Mouse (Mus musculus): ENCODE measurements around the gene Gm5089. TPM values are rescaled to one million over a fixed set of nuclear protein-coding genes. Genes with fewer than 3 reads are reported as not detected.

The Gm5089 gene
- polyA plus RNA-seq, 1 experiment from 2014 or later: 2.3 TPM

DNA sequence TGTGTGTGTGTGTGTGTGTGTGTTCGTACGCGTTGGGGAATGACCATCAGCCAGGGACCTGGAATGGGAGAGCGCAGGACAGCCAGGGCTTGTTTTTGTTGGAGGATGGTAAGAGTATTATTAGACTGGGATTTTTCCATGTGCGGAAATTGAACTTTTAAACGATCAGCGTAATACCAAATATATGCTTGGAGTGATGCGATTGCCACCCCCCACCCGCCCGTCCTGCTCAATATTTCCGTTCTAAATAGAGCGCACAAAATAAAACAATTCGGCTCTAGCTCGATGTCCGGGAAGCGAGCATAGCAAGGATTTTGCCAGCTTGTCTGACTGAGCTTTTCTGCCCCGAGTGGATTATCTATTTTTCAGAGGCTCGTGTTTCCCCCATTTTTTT, 25.9 kb upstream of the Gm5089 start:
- no peak for ATAC-seq
- H3K4me2 ChIP-seq (replicated peaks): peak overlapping the region; percentile 61
- H3K27ac ChIP-seq: peak overlapping the region; percentile 98
- peak overlapping the region; percentile 69 for H3K4me3 ChIP-seq (replicated peaks)
- under 1% methylated on average over 18 of the region's 18 CpGs for WGBS
- no peaks in the 10 kb centered on the region for H3K9me3 ChIP-seq
- H3K4me1 ChIP-seq (replicated peaks): peaks cover 39% of the 10 kb centered on the region
- H3K36me3 ChIP-seq: peaks cover 6% of the 10 kb centered on the region; the same call in 1 of the 2 replicates
- peaks cover 55% of the 10 kb centered on the region for H3K27me3 ChIP-seq
- peak overlapping the region; percentile 94 for H3K9ac ChIP-seq (replicated peaks)

DNA sequence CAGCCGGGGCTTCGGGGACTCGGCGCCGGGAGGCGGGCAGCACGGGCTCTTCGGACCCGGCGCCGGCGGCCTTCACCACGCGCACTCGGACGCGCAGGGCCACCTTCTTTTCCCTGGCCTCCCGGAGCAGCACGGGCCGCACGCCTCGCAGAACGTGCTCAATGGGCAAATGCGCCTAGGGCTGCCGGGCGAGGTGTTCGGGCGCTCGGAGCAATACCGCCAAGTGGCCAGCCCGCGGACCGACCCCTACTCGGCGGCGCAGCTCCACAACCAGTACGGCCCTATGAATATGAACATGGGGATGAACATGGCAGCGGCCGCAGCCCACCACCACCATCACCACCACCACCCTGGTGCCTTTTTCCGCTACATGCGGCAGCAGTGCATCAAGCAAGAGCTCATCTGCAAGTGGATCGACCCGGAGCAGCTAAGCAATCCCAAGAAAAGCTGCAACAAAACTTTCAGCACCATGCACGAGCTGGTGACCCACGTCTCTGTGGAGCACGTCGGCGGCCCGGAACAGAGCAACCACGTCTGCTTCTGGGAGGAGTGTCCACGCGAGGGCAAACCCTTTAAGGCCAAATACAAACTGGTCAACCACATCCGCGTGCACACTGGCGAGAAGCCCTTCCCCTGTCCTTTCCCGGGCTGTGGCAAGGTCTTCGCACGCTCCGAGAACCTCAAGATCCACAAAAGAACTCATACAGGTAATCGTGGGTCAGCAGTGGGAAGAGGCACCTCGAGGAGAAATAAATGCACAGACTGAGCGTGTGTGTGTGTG, 25.3 kb upstream of the Gm5089 start:
- WGBS: 0% methylated on average over 61 of the region's 62 CpGs
- Histone ChIP-seq H3K4me2 (replicated peaks) (peak overlapping the region; percentile 61), H3K27ac (peak overlapping the region; percentile 98), H3K9ac (replicated peaks) (peak overlapping the region; percentile 94), H3K4me3 (replicated peaks) (peak overlapping the region; percentile 69), H3K9me3 (no peaks in the 10 kb centered on the region), H3K27me3 (peaks cover 55% of the 10 kb centered on the region), H3K4me1 (replicated peaks) (peaks cover 39% of the 10 kb centered on the region), H3K36me3 (peaks cover 6% of the 10 kb centered on the region; the same call in 1 of the 2 replicates)
- no peak for ATAC-seq

DNA sequence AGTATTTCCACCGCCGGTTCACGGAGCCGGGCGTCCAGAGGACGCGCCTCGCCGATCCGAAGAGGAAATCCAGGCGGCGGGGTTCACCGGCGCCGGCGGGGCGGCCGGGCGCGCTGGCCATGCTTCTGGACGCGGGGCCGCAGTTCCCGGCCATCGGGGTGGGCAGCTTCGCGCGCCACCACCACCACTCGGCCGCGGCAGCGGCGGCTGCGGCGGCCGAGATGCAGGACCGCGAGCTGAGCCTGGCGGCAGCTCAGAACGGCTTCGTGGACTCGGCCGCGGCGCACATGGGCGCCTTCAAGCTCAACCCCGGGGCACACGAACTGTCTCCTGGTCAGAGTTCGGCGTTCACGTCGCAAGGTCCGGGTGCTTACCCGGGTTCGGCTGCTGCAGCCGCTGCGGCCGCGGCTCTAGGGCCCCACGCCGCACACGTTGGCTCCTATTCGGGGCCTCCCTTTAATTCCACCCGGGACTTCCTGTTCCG, 24.7 kb upstream of the Gm5089 start:
- H3K27ac ChIP-seq: peak overlapping the region; percentile 98
- under 1% methylated on average over 64 of the region's 65 CpGs for WGBS
- ATAC-seq: 0 out of 2 replicates have a peak, but pooled peaks have one; percentile 4
- H3K4me3 ChIP-seq (replicated peaks): peak overlapping the region; percentile 69
- peaks cover 35% of the 10 kb centered on the region for H3K4me1 ChIP-seq (replicated peaks)
- peak overlapping the region; percentile 61 for H3K4me2 ChIP-seq (replicated peaks)
- H3K27me3 ChIP-seq: peaks cover 55% of the 10 kb centered on the region
- H3K9ac ChIP-seq (replicated peaks): peak overlapping the region; percentile 94
- H3K36me3 ChIP-seq: peaks cover 6% of the 10 kb centered on the region; the same call in 1 of the 2 replicates
- H3K9me3 ChIP-seq: no peaks in the 10 kb centered on the region

DNA sequence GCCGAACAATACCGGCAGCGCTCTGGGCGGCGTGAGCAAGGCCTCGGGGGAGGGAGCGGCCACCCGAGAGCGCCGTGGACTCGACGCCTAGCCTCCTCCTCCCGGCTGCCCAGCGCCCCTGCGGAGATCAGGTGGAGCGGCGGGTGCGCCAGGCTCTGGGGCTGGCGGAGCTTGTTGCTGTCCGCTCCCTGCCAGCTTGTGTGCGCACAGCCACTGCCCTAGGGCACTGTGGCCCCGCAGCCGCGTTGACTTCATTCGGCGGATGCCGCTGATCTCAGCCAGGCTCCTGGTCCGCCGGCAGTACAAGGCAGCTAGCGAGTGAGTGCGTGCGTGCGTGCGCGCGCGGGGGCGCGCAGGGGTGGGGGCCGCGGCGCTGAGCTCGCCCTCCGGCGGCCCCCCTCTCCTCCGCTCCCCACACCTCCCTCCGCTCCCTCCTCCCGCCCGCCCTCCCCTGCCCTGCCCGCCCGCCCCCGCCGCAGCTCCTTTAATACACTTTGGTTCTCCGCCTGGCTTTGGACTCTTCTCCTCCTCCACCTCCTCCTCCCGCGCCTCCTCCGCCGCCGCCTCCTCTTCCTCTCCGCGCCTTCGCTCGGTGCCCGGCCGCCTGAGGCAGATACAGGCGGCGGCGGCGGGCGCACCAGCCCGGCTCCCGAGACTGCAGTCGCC, 24.1 kb upstream of the Gm5089 start, which contains the start of gene Zic2:
Gene Zic2 (plus strand): TSS at position 545 of the 666 bp plus-strand sequence.
- peaks cover 56% of the 10 kb centered on the region for H3K27me3 ChIP-seq
- H3K4me1 ChIP-seq (replicated peaks): peaks cover 35% of the 10 kb centered on the region
- no peaks in the 10 kb centered on the region for H3K9me3 ChIP-seq
- peak within 1 kb of the TSS; percentile 61 for H3K4me2 ChIP-seq (replicated peaks)
- ATAC-seq: peak; percentile 80
- 0% methylated on average over 43 of the region's 73 CpGs for WGBS
- H3K36me3 ChIP-seq: peaks cover 6% of the 10 kb centered on the region; the same call in 1 of the 2 replicates
- H3K9ac ChIP-seq (replicated peaks): peak within 1 kb of the TSS; percentile 94
- H3K27ac ChIP-seq: peak within 1 kb of the TSS; percentile 98
- H3K4me3 ChIP-seq (replicated peaks): peak within 1 kb of the TSS; percentile 69

DNA sequence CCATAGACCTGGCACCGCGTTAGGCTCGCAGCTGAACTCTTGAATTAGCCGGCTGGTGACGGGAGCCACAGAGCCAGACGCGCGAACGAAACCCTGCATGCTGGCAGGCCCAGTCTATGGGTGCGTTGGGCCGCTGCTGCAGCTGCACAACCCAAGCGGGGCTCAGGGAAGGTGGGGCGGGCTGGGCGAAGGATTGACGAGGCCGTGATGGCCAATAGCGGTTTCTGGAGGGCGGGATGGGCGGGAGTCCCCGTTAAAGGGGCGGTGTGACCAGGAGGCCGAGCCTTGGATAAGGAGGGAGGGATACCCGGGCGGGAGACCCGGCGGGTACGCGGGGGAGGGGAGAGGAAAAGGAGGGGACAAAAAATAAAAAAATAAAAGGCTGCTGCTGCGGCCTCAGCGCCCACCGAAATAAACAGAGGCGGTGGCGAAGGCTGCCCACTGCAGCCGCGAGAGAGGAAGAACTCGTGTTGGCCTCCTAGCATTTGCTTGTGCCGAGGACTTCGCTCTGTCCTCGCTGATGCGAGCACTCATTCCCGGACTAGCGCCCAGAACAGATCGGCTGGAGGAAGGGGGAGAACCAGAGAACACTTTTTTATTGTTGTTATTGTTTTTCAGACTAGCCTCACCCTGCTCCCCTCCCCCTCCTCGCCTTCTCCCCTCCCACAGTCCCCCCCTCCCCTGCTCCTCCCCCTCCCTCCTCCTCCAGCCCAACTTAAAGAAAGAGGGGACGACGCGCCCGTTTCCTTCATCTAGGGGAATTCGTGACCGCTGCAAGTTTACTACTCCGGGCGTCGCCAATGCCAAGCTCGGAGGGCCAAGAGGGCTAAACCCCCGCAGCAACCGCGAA, 23.4 kb upstream of the Gm5089 start:
- Histone ChIP-seq H3K27ac (peak overlapping the region; percentile 98), H3K27me3 (peaks cover 64% of the 10 kb centered on the region), H3K36me3 (peaks cover 6% of the 10 kb centered on the region; the same call in 1 of the 2 replicates), H3K9ac (replicated peaks) (peak overlapping the region; percentile 94), H3K4me1 (replicated peaks) (peaks cover 35% of the 10 kb centered on the region), H3K4me2 (replicated peaks) (peak overlapping the region; percentile 61), H3K9me3 (no peaks in the 10 kb centered on the region), H3K4me3 (replicated peaks) (peak overlapping the region; percentile 69)
- under 1% methylated on average over 50 of the region's 57 CpGs for WGBS
- ATAC-seq: peak; percentile 89

DNA sequence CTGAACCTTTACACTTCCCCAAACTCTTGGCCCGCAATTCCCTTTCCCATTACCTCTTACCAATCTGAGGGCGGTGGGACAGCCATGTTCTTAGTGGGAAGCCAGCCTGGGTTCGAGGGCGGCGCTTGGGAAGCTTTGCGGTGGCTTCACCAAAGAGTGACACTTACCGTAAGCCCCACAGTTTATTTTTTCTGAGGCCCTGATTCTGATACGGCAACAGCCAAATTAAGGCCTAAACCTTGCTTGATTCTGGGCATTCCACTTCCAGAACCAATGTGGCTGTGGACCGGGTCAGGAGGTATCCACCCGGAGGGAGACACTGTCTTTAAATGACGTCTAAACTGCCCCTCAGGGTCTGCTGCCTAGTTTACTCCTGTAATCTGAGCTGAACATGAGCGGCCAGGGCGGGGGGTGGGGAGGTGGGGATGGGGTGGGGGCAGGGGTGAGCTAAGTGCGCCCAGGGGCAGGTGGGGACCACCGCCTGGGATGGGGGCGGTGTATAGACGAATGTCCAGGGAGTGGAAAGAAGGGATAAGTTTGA, 22.4 kb upstream of the Gm5089 start:
- Histone ChIP-seq H3K27me3 (peaks cover 68% of the 10 kb centered on the region), H3K27ac (peak overlapping the region; percentile 98), H3K4me3 (replicated peaks) (peak overlapping the region; percentile 69), H3K9me3 (no peaks in the 10 kb centered on the region), H3K9ac (replicated peaks) (peak overlapping the region; percentile 61), H3K4me1 (replicated peaks) (peaks cover 33% of the 10 kb centered on the region), H3K4me2 (replicated peaks) (peak overlapping the region; percentile 61), H3K36me3 (no peaks in the 10 kb centered on the region)
- WGBS: 2% methylated on average over 17 of the region's 17 CpGs
- peak; percentile 6 for ATAC-seq

DNA sequence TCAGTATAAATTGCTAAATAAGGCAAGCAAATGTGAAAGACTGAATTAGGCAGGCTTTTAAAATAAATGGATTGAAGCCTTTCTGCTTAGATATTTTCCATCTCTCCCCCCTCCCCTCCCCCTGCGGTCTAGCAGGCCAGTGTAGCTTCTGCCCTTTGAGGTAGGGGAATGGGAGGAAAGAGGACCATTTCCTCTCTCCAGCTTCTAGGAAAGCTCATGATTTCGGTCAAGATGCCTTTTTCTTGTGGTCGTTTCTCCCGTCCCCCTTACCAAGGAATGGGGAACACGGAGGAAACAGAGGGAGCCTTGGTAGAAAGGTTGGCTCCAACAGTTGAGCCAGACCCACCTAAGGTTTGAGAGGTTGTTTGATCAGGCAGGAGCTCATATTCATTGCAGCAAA, 21.7 kb upstream of the Gm5089 start:
- Histone ChIP-seq H3K4me2 (replicated peaks) (peak overlapping the region; percentile 61), H3K4me1 (replicated peaks) (peaks cover 34% of the 10 kb centered on the region), H3K9ac (replicated peaks) (peak overlapping the region; percentile 61), H3K4me3 (replicated peaks) (peak overlapping the region; percentile 69), H3K27ac (peak overlapping the region; percentile 98), H3K27me3 (peaks cover 73% of the 10 kb centered on the region), H3K9me3 (no peaks in the 10 kb centered on the region), H3K36me3 (no peaks in the 10 kb centered on the region)
- no peak for ATAC-seq
- 3% methylated on average over 5 of the region's 5 CpGs for WGBS

DNA sequence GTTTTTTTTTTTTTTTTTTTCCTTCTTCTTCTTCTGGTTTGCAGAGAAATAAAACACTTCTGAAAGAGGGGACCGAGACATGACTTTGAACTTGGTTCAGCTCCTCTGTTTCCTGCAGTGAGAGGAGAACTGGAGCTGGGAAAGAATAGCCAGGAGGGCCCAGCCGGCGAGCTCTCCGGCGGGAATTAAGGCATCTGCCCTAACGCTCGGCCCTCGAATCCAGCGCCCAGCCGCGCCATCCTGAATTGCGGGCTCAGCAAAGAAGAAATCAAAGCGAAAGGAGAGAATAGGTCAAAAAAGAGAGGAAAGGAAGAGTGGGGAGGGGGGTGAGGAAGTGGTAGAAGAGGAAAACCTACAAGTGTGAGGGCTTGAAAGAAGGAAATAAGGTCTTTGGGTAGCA, 21.2 kb upstream of the Gm5089 start:
- H3K36me3 ChIP-seq: no peaks in the 10 kb centered on the region
- 2% methylated on average over 13 of the region's 13 CpGs for WGBS
- peak overlapping the region; percentile 98 for H3K27ac ChIP-seq
- no peaks in the 10 kb centered on the region for H3K9me3 ChIP-seq
- H3K4me3 ChIP-seq (replicated peaks): peak overlapping the region; percentile 69
- peaks cover 78% of the 10 kb centered on the region for H3K27me3 ChIP-seq
- peaks cover 34% of the 10 kb centered on the region for H3K4me1 ChIP-seq (replicated peaks)
- peak overlapping the region; percentile 61 for H3K4me2 ChIP-seq (replicated peaks)
- peak overlapping the region; percentile 61 for H3K9ac ChIP-seq (replicated peaks)
- no peak for ATAC-seq

DNA sequence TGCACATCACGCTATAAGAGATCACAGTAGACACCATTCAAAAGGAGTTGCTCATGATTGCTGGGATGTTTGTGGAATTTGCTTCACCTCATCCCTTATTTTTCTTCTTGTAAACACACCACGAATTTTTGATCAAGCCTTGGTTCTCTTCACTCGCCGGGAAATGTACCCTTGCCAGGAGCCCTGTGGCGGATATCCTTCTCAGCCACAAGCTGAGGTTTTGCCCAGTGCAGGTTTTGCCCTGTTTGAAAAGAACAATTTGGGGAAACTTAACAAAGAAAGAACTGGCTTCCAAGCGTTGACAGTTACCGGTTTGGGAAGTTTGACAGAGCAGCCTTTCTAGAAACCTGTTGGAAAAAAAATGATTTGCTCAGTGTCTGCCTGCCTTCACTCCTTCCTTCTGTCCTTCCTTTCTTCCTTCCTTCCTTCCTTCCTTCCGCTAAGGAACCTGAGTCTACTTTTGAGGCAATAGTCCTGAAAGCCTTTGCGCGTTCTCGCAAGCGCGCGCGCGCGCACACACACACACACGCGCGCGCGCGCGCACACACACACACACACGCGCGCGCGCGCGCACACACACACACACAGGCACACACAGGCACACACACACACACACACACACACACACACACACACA, 20.7 kb upstream of the Gm5089 start:
- Histone ChIP-seq H3K9ac (replicated peaks) (peak overlapping the region; percentile 39; the same call in 1 of the 2 replicates), H3K27ac (peak overlapping the region; percentile 73), H3K4me1 (replicated peaks) (peaks cover 34% of the 10 kb centered on the region), H3K4me2 (replicated peaks) (peak overlapping the region; percentile 61), H3K36me3 (no peaks in the 10 kb centered on the region), H3K27me3 (peaks cover 84% of the 10 kb centered on the region), H3K4me3 (replicated peaks) (peak overlapping the region; percentile 11), H3K9me3 (no peaks in the 10 kb centered on the region)
- no peak for ATAC-seq
- 7% methylated on average over 31 of the region's 31 CpGs for WGBS

DNA sequence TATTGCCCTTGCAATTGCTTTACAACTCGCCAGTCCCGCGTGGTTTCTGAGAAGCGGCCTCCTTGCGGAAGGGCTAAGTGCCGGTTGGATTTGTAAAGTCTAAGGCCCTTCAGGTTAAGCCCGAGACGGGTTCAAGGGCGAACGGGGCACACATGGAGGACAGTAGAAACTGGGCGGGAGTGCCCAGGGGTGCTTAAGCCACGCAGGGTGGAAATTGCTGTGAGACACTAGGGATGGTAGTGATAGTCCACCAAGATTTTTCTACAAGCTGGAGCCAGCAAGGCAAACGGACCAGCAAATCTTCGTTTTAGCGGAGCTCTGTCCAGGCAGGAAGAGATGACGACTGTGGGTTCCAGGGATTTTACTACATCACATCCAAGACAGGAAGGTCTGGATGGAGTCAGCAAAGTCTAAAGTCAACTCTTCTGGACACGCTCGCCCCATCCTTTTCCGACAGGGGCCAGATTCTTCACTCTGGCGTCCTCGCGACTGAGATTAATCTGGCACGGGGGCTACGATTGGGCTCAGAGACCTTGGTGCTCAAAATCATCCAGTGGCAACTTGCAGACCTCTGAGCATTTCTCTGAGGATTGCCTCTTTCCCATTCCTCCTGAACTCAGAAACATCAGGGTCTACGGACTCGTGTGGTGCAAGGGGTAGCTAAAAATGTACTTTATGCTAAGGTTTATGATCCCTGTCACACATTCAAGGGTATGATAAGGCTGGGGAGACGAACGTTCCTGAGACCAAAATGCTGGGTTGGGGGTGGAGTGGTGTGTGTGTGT, 18.2 kb upstream of the Gm5089 start:
- peak overlapping the region; percentile 11 for H3K4me3 ChIP-seq (replicated peaks)
- peak overlapping the region; percentile 41 for H3K4me2 ChIP-seq (replicated peaks)
- ATAC-seq: no peak
- H3K9ac ChIP-seq (replicated peaks): peak overlapping the region; percentile 21; the same call in 1 of the 2 replicates
- H3K27me3 ChIP-seq: peaks cover 91% of the 10 kb centered on the region
- peaks cover 33% of the 10 kb centered on the region for H3K4me1 ChIP-seq (replicated peaks)
- peak overlapping the region; percentile 33 for H3K27ac ChIP-seq
- H3K9me3 ChIP-seq: no peaks in the 10 kb centered on the region
- WGBS: 4% methylated on average over 28 of the region's 28 CpGs
- H3K36me3 ChIP-seq: no peaks in the 10 kb centered on the region

Measured in midbrain, embryonic 13.5 days (tissue).